Mouse (Mus musculus) stomach, embryonic 15.5 days (tissue): Measurements from ENCODE around the gene Pax5. TPM values are rescaled to one million over a fixed set of nuclear protein-coding genes. Genes with fewer than 3 reads are reported as not detected.

Source experiments
- ATAC-seq: fragments of 200-750 bp; cut with Nextera tagmentation; 2 replicates; pipeline ENCODE4 v1.8.0; 2017; ENCODE audit warnings: low read depth, moderate number of reproducible peaks, moderate TSS enrichment; ENCODE audit not compliant: insufficient read depth, low FRiP score
- H3K27ac ChIP-seq: fragments of 300-500 bp; sonication (generic); 2 replicates; pipeline ENCODE4 v1.5.1; 2015; ENCODE audit warnings: mild to moderate bottlenecking, inconsistent platforms
- H3K27me3 ChIP-seq: fragments of 300-500 bp; sonication (generic); replicated peaks from 2 replicates; pipeline ENCODE4 v1.6.1; 2015; ENCODE audit warnings: inconsistent platforms
- H3K36me3 ChIP-seq: fragments of 300-500 bp; sonication (generic); 2 replicates; pipeline ENCODE4 v1.6.1; 2015; ENCODE audit warnings: inconsistent platforms
- H3K4me1 ChIP-seq: fragments of 300-500 bp; sonication (generic); 2 replicates; pipeline ENCODE4 v1.6.1; 2015; ENCODE audit warnings: inconsistent platforms
- H3K4me2 ChIP-seq: fragments of 300-500 bp; sonication (generic); 2 replicates; pipeline ENCODE4 v1.6.1; 2015; ENCODE audit warnings: mild to moderate bottlenecking, inconsistent platforms
- H3K4me3 ChIP-seq: fragments of 300-500 bp; sonication (generic); replicated peaks from 2 replicates; pipeline ENCODE4 v1.5.1; 2015; ENCODE audit warnings: inconsistent platforms
- H3K9ac ChIP-seq: fragments of 300-500 bp; sonication (generic); 2 replicates; pipeline ENCODE4 v1.6.1; 2015; ENCODE audit warnings: inconsistent platforms
- H3K9me3 ChIP-seq: fragments of 300-500 bp; sonication (generic); 2 replicates; pipeline ENCODE4 v1.6.1; 2016; ENCODE audit warnings: inconsistent platforms
- WGBS: fragments of 180-500 bp; shearing (Covaris S2); methylation state at CpG from one replicate; pipeline ENCODE4 v1.1.7; 2015; 5-methylcytosine and 5-hydroxymethylcytosine counted together
- polyA plus RNA-seq: library from polyadenylated mRNA; unstranded; fragments of >200 nt; fragmentation: Nextera tagmentation; extraction: Ambion mirVana; gene quantifications from 2 replicates; pipeline ENCODE4 v1.2.1, GENCODE M21; 2015

Gene Pax5
- polyA plus RNA-seq, 1 experiment from 2014 or later: 0.05 TPM

DNA sequence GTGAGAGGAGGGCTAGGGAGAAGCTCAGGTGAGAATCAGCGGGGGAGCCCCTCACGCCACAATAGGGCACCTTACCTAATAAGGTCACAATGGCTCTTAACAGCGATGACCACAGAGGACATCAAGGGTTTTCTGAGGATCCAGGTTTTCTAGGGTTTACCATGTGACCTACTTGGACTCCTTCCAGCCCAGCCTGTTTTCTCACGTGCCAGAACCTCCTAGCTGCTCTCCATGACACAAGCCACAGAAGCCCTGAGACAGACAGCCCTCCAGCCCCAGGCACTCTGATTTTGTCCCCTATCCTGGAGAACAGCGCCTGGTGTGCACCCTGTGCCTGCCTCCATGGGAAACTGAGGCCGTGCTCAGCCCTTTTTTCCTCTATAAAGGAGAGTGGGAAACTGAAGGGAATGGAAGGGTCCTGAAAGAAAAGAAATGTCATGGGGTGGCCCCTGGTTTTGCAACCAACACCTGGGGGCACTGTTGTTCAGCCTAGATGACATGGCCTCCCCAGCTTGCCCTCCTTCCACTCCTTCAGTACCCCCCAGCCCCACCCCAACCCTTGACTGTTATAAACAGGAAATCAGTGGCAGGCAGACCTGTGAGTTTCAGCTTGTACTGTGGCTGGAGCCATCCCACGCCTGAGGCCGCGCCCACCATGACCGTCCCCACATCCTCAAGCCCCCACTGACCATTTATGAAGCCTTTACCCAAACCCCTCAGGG, 37.9 kb downstream of the Pax5 start:
- no peaks in the 10 kb centered on the region for H3K36me3 ChIP-seq
- H3K9me3 ChIP-seq: no peaks in the 10 kb centered on the region
- H3K27me3 ChIP-seq: no peaks in the 10 kb centered on the region
- no peak overlapping the region for H3K4me3 ChIP-seq
- 53% methylated on average over 10 of the region's 10 CpGs for WGBS
- H3K9ac ChIP-seq: no peak overlapping the region
- ATAC-seq: no peak
- no peaks in the 10 kb centered on the region for H3K4me1 ChIP-seq
- no peak overlapping the region for H3K4me2 ChIP-seq
- no peak overlapping the region for H3K27ac ChIP-seq

DNA sequence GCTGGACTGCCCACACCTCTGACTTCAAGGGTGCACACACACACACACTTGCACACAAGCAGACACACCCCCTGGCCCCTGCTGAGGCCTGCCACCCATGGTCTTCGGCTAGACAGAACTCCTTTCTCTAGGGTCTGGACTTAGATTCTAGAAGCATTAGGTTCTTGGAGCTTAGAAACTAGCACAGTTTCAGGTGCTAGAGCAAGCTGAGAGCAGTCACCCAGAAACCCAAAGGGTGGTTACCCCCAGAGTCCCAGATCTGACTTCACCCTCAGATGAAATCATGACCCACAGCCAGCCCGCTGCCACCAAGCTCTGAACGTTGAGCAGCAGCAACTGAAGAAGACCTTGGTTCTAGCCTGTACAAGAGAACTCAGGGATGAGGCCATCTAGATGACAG, 38.8 kb downstream of the Pax5 start:
- no peak overlapping the region for H3K4me2 ChIP-seq
- no peak overlapping the region for H3K27ac ChIP-seq
- H3K36me3 ChIP-seq: no peaks in the 10 kb centered on the region
- H3K4me3 ChIP-seq: no peak overlapping the region
- no peaks in the 10 kb centered on the region for H3K4me1 ChIP-seq
- H3K9ac ChIP-seq: no peak overlapping the region
- ATAC-seq: no peak
- H3K9me3 ChIP-seq: no peaks in the 10 kb centered on the region
- WGBS: 86% methylated on average over 3 of the region's 3 CpGs
- no peaks in the 10 kb centered on the region for H3K27me3 ChIP-seq

DNA sequence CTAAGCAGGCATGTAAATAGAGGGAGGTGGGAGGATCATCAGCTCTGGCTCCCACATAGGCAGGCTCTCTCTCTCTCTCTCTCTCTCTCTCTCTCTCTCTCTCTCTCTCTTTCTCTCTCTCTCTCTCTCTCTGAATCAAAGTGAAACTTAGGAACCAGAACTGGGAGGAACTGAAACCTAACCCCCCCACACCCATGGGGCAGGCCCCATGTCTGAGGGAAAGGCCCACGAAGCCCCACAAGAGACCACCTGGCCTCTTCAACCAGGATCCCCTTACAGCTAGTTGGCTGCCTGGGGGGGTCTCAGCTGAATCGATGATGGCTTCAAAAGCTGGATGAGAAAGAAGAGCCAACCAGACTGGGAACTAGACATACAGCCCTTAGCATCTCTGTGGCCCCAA, 39.3 kb downstream of the Pax5 start:
- ATAC-seq: no peak
- 76% methylated on average over 2 of the region's 2 CpGs for WGBS
- H3K27ac ChIP-seq: no peak overlapping the region
- H3K4me2 ChIP-seq: no peak overlapping the region
- no peak overlapping the region for H3K4me3 ChIP-seq
- no peaks in the 10 kb centered on the region for H3K36me3 ChIP-seq
- no peaks in the 10 kb centered on the region for H3K4me1 ChIP-seq
- H3K27me3 ChIP-seq: 0 out of 2 replicates have a peak, but pooled peaks cover under 1% of the 10 kb centered on the region
- H3K9me3 ChIP-seq: no peaks in the 10 kb centered on the region
- H3K9ac ChIP-seq: no peak overlapping the region

DNA sequence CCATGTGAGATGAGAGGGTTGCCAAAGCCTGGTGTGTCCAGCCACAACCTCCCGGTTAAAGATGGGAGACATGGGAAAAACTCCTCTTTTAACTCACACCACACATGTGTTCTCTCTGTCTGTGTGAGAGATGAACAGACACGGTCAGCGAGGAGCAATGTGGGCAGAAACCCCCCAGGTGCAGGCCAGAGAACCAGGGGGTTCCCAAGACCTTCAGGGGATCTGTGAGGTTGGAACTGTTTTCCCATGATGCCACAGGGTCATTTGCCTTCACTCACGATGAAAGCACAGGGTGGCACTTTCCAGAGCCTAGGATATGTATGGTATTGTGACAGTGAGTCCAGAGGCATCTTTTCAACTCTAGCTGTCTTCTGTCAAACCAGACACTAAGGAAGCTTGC, 39.9 kb downstream of the Pax5 start:
- Histone ChIP-seq H3K9ac (no peak overlapping the region), H3K27me3 (peaks cover 7% of the 10 kb centered on the region), H3K4me2 (no peak overlapping the region), H3K4me3 (no peak overlapping the region), H3K36me3 (no peaks in the 10 kb centered on the region), H3K9me3 (no peaks in the 10 kb centered on the region), H3K27ac (no peak overlapping the region), H3K4me1 (no peaks in the 10 kb centered on the region)
- no peak for ATAC-seq
- WGBS: 72% methylated on average over 4 of the region's 4 CpGs

DNA sequence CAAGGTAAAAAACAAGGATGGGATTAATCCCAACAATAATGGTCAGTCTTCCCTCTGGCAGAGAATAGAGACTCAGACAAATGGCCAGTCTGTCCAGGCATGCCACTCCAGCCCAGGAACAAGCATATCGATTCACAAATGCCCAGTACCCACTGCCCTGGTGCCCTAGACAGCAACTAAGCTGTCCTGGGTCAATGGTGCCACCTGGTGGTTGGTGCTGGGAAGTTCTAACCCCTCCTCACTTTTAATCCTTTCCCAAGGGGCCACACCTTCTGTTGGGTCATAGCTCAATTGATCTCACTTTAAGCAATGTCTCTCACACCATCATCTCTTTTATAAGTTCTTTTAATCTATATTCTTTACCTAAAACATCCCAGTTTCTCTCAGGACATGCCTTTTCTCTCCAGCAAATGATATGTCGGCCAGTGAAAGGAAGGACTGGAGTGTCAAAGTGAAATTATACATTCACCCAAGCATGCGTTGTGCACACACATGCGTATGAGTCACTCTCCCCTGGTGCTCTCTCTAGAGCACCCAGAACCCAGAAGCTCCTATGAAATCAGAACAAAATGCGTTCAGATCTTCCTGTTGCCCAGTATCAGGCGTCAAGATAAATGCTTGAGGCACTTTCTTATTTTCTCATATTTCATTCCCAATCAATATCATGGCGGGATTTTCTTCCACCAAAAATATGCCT, 40.7 kb downstream of the Pax5 start:
- no peaks in the 10 kb centered on the region for H3K36me3 ChIP-seq
- no peak overlapping the region for H3K27ac ChIP-seq
- H3K4me1 ChIP-seq: 0 out of 2 replicates have a peak, but pooled peaks cover under 1% of the 10 kb centered on the region
- H3K9me3 ChIP-seq: no peaks in the 10 kb centered on the region
- H3K9ac ChIP-seq: no peak overlapping the region
- H3K4me2 ChIP-seq: no peak overlapping the region
- WGBS: 80% methylated on average over 7 of the region's 7 CpGs
- no peak overlapping the region for H3K4me3 ChIP-seq
- ATAC-seq: no peak
- peaks cover 15% of the 10 kb centered on the region for H3K27me3 ChIP-seq

DNA sequence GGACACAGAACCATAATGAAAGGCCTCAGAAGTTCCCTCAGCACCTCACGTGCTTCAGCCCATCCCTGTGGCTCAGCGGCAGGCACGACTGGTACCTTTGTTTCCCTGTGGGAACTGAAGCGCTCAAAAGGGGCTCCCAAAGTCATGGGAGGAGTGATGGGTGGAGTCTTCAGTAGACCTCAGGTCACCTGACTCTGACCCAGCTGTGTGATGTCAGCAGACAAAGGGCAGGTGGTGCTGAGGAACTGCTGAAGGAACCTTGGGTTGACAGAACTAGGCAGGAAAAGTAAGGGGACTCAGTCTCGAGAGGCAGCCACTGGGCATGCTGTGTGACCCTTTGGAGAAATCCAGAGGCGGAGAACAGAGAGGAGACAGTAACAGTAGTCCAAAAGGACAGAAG, 41.7 kb downstream of the Pax5 start:
- H3K36me3 ChIP-seq: no peaks in the 10 kb centered on the region
- H3K4me1 ChIP-seq: 0 out of 2 replicates have a peak, but pooled peaks cover 10% of the 10 kb centered on the region
- no peaks in the 10 kb centered on the region for H3K9me3 ChIP-seq
- no peak overlapping the region for H3K4me3 ChIP-seq
- H3K27ac ChIP-seq: no peak overlapping the region
- 72% methylated on average over 6 of the region's 6 CpGs for WGBS
- H3K4me2 ChIP-seq: no peak overlapping the region
- ATAC-seq: no peak
- peaks cover 25% of the 10 kb centered on the region for H3K27me3 ChIP-seq
- H3K9ac ChIP-seq: no peak overlapping the region

DNA sequence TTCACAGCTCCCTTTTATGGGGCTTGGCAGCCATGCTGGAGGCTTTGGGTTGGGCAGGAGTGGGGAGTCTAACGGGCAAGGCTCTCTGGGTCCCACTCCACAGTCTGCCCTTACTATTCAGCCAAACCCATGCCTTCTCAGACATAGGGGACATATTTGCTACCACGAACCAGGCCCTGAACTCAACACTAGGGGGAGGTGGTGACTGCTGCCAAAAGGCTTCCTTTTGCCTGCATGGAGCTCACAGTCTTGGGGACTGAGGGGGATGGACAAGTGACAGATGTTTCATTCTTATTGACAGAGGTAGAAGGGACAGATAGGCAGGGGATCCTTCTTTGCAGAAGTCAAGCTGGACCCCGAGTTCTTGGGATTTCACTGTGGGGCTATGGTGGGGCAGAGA, 42.1 kb downstream of the Pax5 start:
- no peak for ATAC-seq
- no peaks in the 10 kb centered on the region for H3K36me3 ChIP-seq
- H3K4me3 ChIP-seq: no peak overlapping the region
- H3K4me2 ChIP-seq: no peak overlapping the region
- H3K27ac ChIP-seq: no peak overlapping the region
- 0 out of 2 replicates have a peak, but pooled peaks cover 10% of the 10 kb centered on the region for H3K4me1 ChIP-seq
- no peak overlapping the region for H3K9ac ChIP-seq
- 58% methylated on average over 3 of the region's 3 CpGs for WGBS
- H3K27me3 ChIP-seq: peaks cover 29% of the 10 kb centered on the region
- no peaks in the 10 kb centered on the region for H3K9me3 ChIP-seq

DNA sequence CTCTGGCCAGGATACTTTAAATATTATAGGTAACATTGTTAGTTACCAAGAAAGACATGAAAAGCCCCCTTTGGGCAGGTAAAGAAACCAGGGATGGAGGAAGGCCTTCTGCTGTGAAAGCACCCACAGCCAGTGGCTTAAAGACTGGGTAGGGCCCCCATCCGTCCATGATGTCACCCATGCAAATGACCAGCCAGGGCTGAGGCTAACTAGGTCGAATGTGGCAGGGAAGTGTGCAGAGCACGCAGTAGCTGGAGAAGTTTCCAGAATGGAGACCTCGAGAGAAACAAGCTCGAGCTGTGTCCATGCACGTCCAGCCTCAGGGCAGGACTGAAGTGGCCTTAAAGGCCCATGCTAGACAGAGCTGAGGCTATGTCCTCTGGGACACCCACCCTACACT, 42.9 kb downstream of the Pax5 start:
- Histone ChIP-seq H3K9me3 (no peaks in the 10 kb centered on the region), H3K9ac (no peak overlapping the region), H3K4me2 (no peak overlapping the region), H3K4me3 (no peak overlapping the region), H3K27me3 (peaks cover 37% of the 10 kb centered on the region), H3K36me3 (no peaks in the 10 kb centered on the region), H3K27ac (no peak overlapping the region), H3K4me1 (0 out of 2 replicates have a peak, but pooled peaks cover 10% of the 10 kb centered on the region)
- WGBS: 73% methylated on average over 6 of the region's 6 CpGs
- ATAC-seq: no peak

DNA sequence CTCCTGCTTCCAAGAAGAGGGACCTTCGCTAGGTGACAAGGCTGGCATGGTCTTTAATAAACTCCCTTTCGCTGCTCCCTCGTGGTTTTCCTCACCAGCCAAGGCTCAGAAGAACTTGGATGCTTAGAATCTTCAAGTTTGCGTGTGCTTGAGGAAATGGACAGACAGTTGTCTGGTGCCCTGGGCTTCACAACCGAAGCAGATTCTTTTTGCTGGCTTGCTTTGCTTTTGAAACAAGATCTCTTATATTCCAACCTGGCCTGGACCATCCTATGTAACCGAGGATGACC, 45.6 kb downstream of the Pax5 start:
- H3K4me1 ChIP-seq: 0 out of 2 replicates have a peak, but pooled peaks cover 10% of the 10 kb centered on the region
- H3K36me3 ChIP-seq: no peaks in the 10 kb centered on the region
- no peak for ATAC-seq
- H3K4me2 ChIP-seq: peak overlapping the region; percentile 97
- H3K27me3 ChIP-seq: peaks cover 48% of the 10 kb centered on the region
- no peak overlapping the region for H3K27ac ChIP-seq
- peak overlapping the region; percentile 49 for H3K4me3 ChIP-seq
- no peaks in the 10 kb centered on the region for H3K9me3 ChIP-seq
- no peak overlapping the region for H3K9ac ChIP-seq
- WGBS: 26% methylated on average over 6 of the region's 6 CpGs

DNA sequence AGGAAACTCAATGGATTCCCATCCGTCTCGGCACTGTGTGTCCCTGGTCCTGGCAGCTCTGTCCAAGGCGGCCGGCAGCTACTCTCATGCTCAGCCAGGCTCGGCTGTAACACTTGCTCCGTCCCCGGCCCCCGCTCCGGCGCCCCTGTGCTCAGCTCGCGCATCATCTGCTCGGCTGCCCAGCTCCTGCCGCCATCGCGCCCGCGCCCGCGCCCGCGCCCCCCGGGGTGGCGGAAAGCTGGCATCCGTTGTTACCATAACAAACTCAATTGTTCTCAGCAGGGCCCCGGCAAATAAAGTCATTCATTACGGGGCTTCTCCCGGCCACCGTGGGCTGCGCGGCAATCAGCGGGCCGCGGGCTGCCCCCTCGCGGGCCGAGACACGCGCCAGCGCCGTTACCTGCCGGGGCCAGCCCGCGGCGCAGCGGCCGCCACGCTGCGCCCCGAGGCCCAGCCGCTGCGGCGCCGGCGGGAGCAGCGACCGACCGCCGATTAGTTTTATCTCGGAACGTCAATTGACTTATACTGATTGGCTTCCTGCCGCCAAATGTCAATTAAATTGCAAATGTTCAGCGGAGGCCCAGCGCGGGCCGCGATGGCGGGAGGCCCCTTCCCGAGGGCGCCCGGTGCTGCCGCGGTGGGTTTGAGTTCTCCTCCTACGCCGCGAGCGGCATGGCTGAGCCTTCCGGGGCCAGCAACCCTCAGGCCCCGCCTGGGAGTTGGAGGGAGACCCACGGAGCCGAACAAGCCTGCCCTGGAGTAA, 46.1 kb downstream of the Pax5 start:
- Histone ChIP-seq H3K36me3 (no peaks in the 10 kb centered on the region), H3K4me1 (0 out of 2 replicates have a peak, but pooled peaks cover 10% of the 10 kb centered on the region), H3K27ac (no peak overlapping the region), H3K9me3 (no peaks in the 10 kb centered on the region), H3K4me2 (peak overlapping the region; percentile 97), H3K27me3 (peaks cover 48% of the 10 kb centered on the region), H3K9ac (0 out of 2 replicates have a peak overlapping the region, but pooled peaks have one; percentile 12), H3K4me3 (peak overlapping the region; percentile 49)
- WGBS: under 1% methylated on average over 81 of the region's 81 CpGs
- no peak for ATAC-seq

DNA sequence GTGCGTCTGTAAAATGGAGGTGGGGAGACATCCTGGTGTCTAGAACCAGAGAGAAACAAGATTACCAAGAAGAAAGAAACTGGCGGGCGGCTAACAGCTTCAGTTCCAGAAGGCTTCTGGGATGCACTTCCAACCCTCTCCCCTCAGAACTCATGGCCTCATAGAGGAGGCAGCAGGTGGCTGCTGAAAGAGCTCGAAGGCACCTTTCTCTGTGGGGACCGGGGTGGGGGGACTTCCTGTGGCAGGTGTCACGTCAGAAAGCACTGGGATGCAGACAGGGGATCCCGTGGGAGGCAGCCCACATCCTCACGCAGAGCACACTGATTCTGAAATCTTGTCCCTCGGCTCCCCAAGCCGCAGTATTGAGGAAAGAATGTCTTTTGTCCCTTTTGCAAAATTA, 46.8 kb downstream of the Pax5 start:
- 27% methylated on average over 10 of the region's 10 CpGs for WGBS
- Histone ChIP-seq H3K9me3 (no peaks in the 10 kb centered on the region), H3K4me1 (0 out of 2 replicates have a peak, but pooled peaks cover 10% of the 10 kb centered on the region), H3K9ac (no peak overlapping the region), H3K4me2 (peak overlapping the region; percentile 97), H3K36me3 (no peaks in the 10 kb centered on the region), H3K4me3 (peak overlapping the region; percentile 49), H3K27me3 (peaks cover 48% of the 10 kb centered on the region), H3K27ac (no peak overlapping the region)
- no peak for ATAC-seq

DNA sequence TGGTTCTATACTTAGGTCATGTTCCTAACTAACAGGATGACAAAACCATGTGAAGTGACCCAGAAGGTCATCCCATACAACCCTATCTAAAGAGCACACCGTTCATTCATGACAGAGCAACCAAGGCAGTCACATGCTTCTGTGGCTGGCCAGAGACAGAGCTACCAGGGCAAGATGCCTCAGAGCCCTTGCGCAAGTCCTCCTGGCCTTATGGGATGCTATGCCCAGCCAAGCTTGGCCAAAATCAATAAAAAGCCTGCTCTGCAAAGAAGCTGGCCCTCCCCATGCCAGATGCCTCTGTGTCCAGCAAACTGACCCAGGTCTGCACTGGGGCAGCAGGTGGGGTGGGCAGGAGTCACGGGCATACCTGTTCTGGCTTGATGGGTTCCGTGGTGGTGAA, 65.1 kb downstream of the Pax5 start:
- Histone ChIP-seq H3K36me3 (no peaks in the 10 kb centered on the region), H3K4me1 (no peaks in the 10 kb centered on the region), H3K9ac (no peak overlapping the region), H3K27ac (no peak overlapping the region), H3K4me2 (no peak overlapping the region), H3K9me3 (no peaks in the 10 kb centered on the region), H3K4me3 (no peak overlapping the region), H3K27me3 (no peaks in the 10 kb centered on the region)
- 80% methylated on average over 4 of the region's 4 CpGs for WGBS
- no peak for ATAC-seq
